Mouse (Mus musculus) E14TG2a.4 (cell line): ENCODE results near the gene 1700042G07Rik.

Experiments used
- CTCF ChIP-seq: conservative IDR thresholded peaks from 2 replicates; pipeline ENCODE4 v1.5.1; 2014; ENCODE audit warnings: low read length
- NANOG ChIP-seq: IDR thresholded peaks from 2 replicates; pipeline ENCODE4 v1.6.1; 2014; ENCODE audit warnings: borderline replicate concordance, low read length, mixed read lengths
- POU5F1 ChIP-seq: IDR thresholded peaks from 2 replicates; pipeline ENCODE4 v1.6.1; 2014; ENCODE audit warnings: low read length, borderline replicate concordance

DNA sequence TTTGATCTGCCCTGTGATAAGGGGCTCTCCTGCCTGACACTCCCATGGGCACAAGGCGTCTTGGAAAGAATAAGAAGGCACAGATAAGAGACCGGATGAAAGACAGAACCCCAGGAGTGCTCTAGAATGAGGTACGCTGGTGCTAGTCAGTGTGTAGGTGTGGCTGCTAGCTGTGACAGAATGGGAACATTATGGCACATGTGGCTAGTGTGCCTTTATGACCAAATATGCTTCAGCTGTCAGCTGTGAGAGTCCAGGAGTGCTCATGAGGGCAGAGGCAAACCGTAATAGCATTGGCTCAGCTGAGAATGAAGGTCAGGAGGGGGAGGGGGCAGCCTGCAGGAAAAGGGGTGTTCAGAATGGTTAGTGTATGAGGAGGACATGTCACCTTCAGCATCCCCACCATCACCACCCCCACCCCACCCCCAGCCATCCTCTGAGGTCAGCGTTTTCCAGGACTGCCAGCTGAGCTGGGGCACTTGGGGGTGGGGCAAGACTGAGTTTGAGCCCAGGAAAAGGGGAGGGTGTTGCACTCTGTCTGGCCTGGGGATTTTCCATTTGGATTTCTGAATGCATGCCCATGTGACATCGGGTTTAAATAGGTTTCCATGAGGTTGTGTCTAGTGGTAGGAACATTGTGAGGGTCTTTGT is 1.4 kb downstream of the 1700042G07Rik start:
- TF ChIP-seq CTCF (no peak), POU5F1 (no peak), NANOG (no peak)
